Comparison of ENCODE assay signal across 11 mouse cellular contexts in genomic region chr2:124792633-124793036, GRCm38 (mm10).
DNase-seq lines count a peak whose midpoint lies in the region; ATAC-seq and TF ChIP-seq lines count a peak whose summit lies in the region.
"Had no signal": no experiment of that assay in that cellular context is flagged by ENCODE, and none has a peak within 500 bp of the region (broad histone marks: within the 10 kb centered on the region; RNA-seq: fewer than 3 reads in every experiment).

No protein-coding gene starts in this region.

- ATAC-seq in activated CD4-positive, CD25-positive, alpha-beta regulatory T cell, adult 4 months = no peak

- no peak for TF ChIP-seq CTCF in brain, embryonic 14.5 days (IDR thresholded peaks at IDR 0.05; ENCODE audit: borderline replicate concordance, extremely low read depth, insufficient read depth, insufficient read length)

- TF ChIP-seq POLR2A in brain, embryonic 14.5 days (IDR thresholded peaks at IDR 0.05; ENCODE audit: borderline replicate concordance, extremely low read depth, insufficient read depth, insufficient read length, poor library complexity, severe bottlenecking) = no peak

- DNase-seq in layer of hippocampus, postnatal 10 days (ENCODE audit: low spot score in 2 of 2) = peak; percentile 41 to 51
- DNase-seq in layer of hippocampus, postnatal 36 days = no peak
- peak; percentile 92 for DNase-seq in brain, embryonic 14.5 days (ENCODE audit: low read depth)
- peak; percentile 25 to 72 for DNase-seq in cerebellum, postnatal 4 days (ENCODE audit: low spot score in 2 of 2)
- peak; percentile 23 for DNase-seq in neural tube, embryonic 10.5 days (ENCODE audit: extremely low spot score, low spot score)
- DNase-seq in urinary bladder, adult 2 months (ENCODE audit: low spot score) = no peak
- no peak for DNase-seq in adipocyte (ENCODE audit: low spot score)
- DNase-seq: adrenal gland, adult 2 months; heart, postnatal 4 days; liver, embryonic 13.5 days had no signal

Comparison
In these comparisons a context has a peak if more than half of its experiments do, and no peak if none do; other contexts are left out.
1. DNase-seq: peak in layer of hippocampus, postnatal 10 days (2 of 2), brain, embryonic 14.5 days (single experiment), cerebellum, postnatal 4 days (2 of 2) and neural tube, embryonic 10.5 days (single experiment); none in layer of hippocampus, postnatal 36 days (0 of 2), urinary bladder, adult 2 months (single experiment) and adipocyte (single experiment).